Mouse (Mus musculus) liver, embryonic 14.5 days (tissue): Measurements from ENCODE around the gene Col12a1. TPM values are rescaled to one million over a fixed set of nuclear protein-coding genes. Genes with fewer than 3 reads are reported as not detected.
"Not testable (repeated sequence)": the region's sequence is repeated elsewhere in the genome, so short reads cannot be mapped to it uniquely, and the experiment has no call there.

Experiments
- ATAC-seq: fragments of 200-750 bp; cut with Nextera tagmentation; 2 replicates; pipeline ENCODE4 v1.8.0; 2017; ENCODE audit warnings: moderate number of reproducible peaks, mild to moderate bottlenecking, moderate library complexity; ENCODE audit not compliant: insufficient read depth
- DNase-seq, 3 experiments: peaks; one replicate each; pipeline ENCODE4 v3.0.0-alpha.2; 2012 to 2013; ENCODE audit warnings: low read depth in 3 of 3, low spot score in 3 of 3
- H3K27ac ChIP-seq: fragments of 300-500 bp; sonication (generic); 2 replicates; pipeline ENCODE4 v1.5.1; 2014; ENCODE audit warnings: moderate library complexity, mild to moderate bottlenecking, control low read depth, inconsistent platforms
- H3K27me3 ChIP-seq: fragments of 300-500 bp; sonication (generic); 2 replicates; pipeline ENCODE4 v1.6.1; 2014; ENCODE audit warnings: mild to moderate bottlenecking, low read length, moderate library complexity; ENCODE audit not compliant: control insufficient read depth, insufficient read depth
- H3K36me3 ChIP-seq: fragments of 300-500 bp; sonication (generic); replicated peaks from 2 replicates; pipeline ENCODE4 v1.6.1; 2014; ENCODE audit warnings: low read depth; ENCODE audit not compliant: control insufficient read depth, insufficient read depth
- H3K4me1 ChIP-seq, 2 experiments: fragments of 200-500 bp in 1 of 2; fragments of 300-500 bp in 1 of 2; sonication (generic) in 1 of 2; replicated peaks; 2 replicates each; pipeline ENCODE4 v1.6.1; 2012 to 2014; ENCODE audit warnings: antibody characterized with exemption in 1 of 2, inconsistent platforms in 1 of 2, low read length in 1 of 2; ENCODE audit not compliant: control insufficient read depth in 2 of 2, insufficient read depth in 2 of 2
- H3K4me2 ChIP-seq: fragments of 300-500 bp; sonication (generic); 2 replicates; pipeline ENCODE4 v1.6.1; 2014; ENCODE audit warnings: low read depth, mild to moderate bottlenecking, control low read depth, moderate library complexity
- H3K4me3 ChIP-seq, 2 experiments: fragments of 200-500 bp in 1 of 2; fragments of 300-500 bp in 1 of 2; sonication (generic) in 1 of 2; 2 replicates each; pipeline ENCODE4 v1.5.1; 2012 to 2014; ENCODE audit warnings: low read depth in 2 of 2, low read length in 2 of 2, mild to moderate bottlenecking in 2 of 2, control low read depth in 1 of 2, inconsistent platforms in 1 of 2, moderate library complexity in 1 of 2; ENCODE audit not compliant: insufficient read depth in 1 of 2
- H3K9ac ChIP-seq: fragments of 300-500 bp; sonication (generic); replicated peaks from 2 replicates; pipeline ENCODE4 v1.6.1; 2014; ENCODE audit warnings: mild to moderate bottlenecking, control low read depth, moderate library complexity
- H3K9me3 ChIP-seq: fragments of 300-500 bp; sonication (generic); 2 replicates; pipeline ENCODE4 v1.6.1; 2016; ENCODE audit warnings: low read length, mixed read lengths; ENCODE audit not compliant: control insufficient read depth
- CTCF ChIP-seq: IDR thresholded peaks from 2 replicates; pipeline ENCODE4 v1.5.1; 2016; ENCODE audit warnings: antibody characterized with exemption, low read depth, control low read depth
- EP300 ChIP-seq: IDR thresholded peaks from 2 replicates; pipeline ENCODE4 v1.6.1; 2016; ENCODE audit warnings: antibody characterized with exemption, low read depth
- WGBS: fragments of 180-500 bp; shearing (Covaris S2); extraction: QIAGEN DNeasy Blood & Tissue Kit; methylation state at CpG from one replicate; pipeline ENCODE4 v1.1.7; 2014; ENCODE audit not compliant: insufficient replicate concordance; 5-methylcytosine and 5-hydroxymethylcytosine counted together
- polyA plus RNA-seq, 2 experiments: library from polyadenylated mRNA; depleted of rRNA in 1 of 2; stranded (reverse) in 1 of 2; unstranded in 1 of 2; fragments of >200 nt; fragmentation: Nextera tagmentation in 1 of 2; extraction: Ambion mirVana in 1 of 2; gene quantifications; 2 replicates each; pipeline versions ENCODE4 v1.2.1 to v1.2.3; 2012 to 2014

Gene Col12a1
- polyA plus RNA-seq, 2 experiments, result 0.85 to 0.90 TPM

DNA sequence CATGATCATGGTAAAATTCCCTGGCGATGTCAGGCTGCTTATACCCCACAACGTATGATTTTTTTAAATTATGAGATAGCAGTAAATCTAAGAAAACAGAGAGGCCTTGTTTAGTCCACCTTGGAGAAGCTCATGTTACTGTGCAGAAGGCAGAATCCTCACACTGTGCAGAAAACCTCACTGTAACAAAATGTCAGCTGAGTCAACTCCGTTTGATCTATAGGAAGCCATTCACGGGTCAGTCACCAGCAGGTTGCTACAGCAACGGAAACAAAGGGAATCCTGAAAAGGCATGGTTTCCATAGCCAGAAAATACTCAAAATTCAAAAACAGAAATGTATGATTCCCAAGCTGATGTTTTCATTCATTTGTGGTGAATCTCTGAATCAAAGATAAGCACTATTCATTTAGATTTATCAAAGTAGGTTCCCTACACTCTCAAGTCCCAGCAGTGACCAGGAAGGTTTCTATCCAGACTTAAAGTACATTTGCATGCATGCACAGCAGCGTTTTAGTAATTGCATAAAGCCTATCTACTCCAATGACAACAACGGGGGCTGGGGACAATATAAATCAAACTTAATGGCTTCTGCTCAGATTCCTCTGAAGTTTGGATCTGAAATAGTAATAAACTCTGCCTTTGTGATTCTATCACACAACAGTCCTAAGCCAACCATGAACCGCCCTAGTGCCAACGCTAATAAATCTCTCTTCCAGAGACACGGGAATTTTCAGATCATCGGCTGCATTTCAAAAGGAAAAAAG, 28.7 kb downstream of the Col12a1 start:
- H3K27me3 ChIP-seq, result no peaks in the 10 kb centered on the region
- no peak for ATAC-seq
- H3K9me3 ChIP-seq, result no peaks in the 10 kb centered on the region
- H3K4me1 ChIP-seq, result no peaks in the 10 kb centered on the region
- WGBS, result 65% methylated on average over 11 of the region's 11 CpGs
- DNase-seq, result no peak
- no peak for TF ChIP-seq EP300
- no peak for TF ChIP-seq CTCF
- H3K9ac ChIP-seq, result no peak overlapping the region
- H3K4me3 ChIP-seq, result no peak overlapping the region
- H3K4me2 ChIP-seq, result no peak overlapping the region
- H3K36me3 ChIP-seq, result no peaks in the 10 kb centered on the region
- no peak overlapping the region for H3K27ac ChIP-seq

DNA sequence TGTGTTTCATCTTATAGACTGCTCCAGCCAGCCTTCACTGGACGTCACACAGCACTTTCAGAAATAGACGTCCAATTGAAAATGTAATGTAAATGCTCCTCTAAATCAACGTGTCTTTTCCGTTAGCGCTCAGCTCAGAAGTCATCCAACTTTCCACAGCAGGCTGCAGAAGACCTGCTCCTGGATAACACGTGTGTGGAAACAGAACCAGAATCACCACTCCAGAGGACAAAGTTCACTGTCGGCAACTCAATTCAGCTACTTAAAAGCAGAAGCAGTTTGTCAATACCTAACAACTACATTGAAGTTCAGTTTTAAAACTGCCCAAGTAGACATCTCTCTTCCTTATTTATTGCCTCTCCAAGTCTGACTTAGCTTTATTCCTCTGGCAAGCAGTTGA, 29.3 kb downstream of the Col12a1 start:
- DNase-seq (no peak), ATAC-seq (no peak)
- no peak overlapping the region for H3K27ac ChIP-seq
- no peaks in the 10 kb centered on the region for H3K4me1 ChIP-seq
- 73% methylated on average over 7 of the region's 7 CpGs for WGBS
- H3K9me3 ChIP-seq, result no peaks in the 10 kb centered on the region
- H3K36me3 ChIP-seq, result no peaks in the 10 kb centered on the region
- H3K4me2 ChIP-seq, result no peak overlapping the region
- no peaks in the 10 kb centered on the region for H3K27me3 ChIP-seq
- H3K4me3 ChIP-seq, result no peak overlapping the region
- no peak overlapping the region for H3K9ac ChIP-seq
- TF ChIP-seq CTCF, result no peak
- TF ChIP-seq EP300, result no peak

DNA sequence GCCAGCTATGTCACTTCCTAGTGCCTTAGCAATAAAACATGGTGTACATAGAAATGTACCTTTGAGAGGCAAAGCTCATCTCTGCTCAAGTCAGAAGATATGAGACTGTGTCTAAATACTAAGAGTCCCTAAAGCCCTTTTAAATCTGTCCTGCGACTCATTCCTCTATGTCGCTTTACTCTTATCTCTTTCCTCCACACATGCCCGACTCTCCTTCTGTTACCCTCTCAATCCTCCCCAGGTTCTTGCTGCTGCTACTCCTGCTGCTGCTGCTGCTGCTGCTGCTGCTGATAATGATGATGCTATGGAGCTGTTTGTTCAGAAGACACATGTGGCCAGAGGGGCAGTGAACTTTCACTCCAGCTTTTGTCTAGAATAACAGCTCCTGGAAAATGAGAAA, 31.4 kb downstream of the Col12a1 start:
- ATAC-seq (no peak), DNase-seq (no peak)
- WGBS, result 13% methylated on average over 3 of the region's 3 CpGs

DNA sequence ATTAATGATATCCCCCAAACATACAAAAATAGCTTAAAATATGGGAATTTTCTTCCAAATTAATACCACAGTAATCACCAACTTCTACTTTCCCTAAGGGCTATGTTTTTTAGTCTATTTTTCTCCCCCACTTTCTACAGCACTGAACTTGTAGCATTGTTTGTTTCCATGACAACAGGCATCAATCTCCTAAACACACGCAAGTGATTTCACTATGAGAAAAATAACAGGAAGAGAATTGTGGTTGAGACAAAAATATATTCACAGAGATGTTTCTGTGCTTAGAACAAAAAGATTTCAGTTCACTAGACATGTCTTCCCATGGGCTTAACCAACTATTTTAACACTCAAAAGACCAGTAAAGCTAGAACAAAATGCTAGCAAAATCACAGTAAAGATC, 32.6 kb downstream of the Col12a1 start:
- Histone ChIP-seq H3K4me1 (no peaks in the 10 kb centered on the region), H3K27me3 (no peaks in the 10 kb centered on the region), H3K36me3 (no peaks in the 10 kb centered on the region), H3K4me2 (no peak overlapping the region), H3K9me3 (no peaks in the 10 kb centered on the region), H3K4me3 (no peak overlapping the region), H3K27ac (no peak overlapping the region), H3K9ac (no peak overlapping the region)
- no peak for DNase-seq
- WGBS, result 49% methylated on average over 1 of the region's 1 CpGs
- TF ChIP-seq EP300 (no peak), CTCF (no peak)
- ATAC-seq, result no peak

More for the DNA sequence above, 31.4 kb downstream of the Col12a1 start:
- no peak overlapping the region for H3K27ac ChIP-seq
- H3K4me3 ChIP-seq, result no peak overlapping the region
- TF ChIP-seq CTCF, result no peak
- no peak for TF ChIP-seq EP300
- no peak overlapping the region for H3K9ac ChIP-seq
- H3K9me3 ChIP-seq, result no peaks in the 10 kb centered on the region
- no peak overlapping the region for H3K4me2 ChIP-seq
- H3K4me1 ChIP-seq, result no peaks in the 10 kb centered on the region
- no peaks in the 10 kb centered on the region for H3K36me3 ChIP-seq
- no peaks in the 10 kb centered on the region for H3K27me3 ChIP-seq

DNA sequence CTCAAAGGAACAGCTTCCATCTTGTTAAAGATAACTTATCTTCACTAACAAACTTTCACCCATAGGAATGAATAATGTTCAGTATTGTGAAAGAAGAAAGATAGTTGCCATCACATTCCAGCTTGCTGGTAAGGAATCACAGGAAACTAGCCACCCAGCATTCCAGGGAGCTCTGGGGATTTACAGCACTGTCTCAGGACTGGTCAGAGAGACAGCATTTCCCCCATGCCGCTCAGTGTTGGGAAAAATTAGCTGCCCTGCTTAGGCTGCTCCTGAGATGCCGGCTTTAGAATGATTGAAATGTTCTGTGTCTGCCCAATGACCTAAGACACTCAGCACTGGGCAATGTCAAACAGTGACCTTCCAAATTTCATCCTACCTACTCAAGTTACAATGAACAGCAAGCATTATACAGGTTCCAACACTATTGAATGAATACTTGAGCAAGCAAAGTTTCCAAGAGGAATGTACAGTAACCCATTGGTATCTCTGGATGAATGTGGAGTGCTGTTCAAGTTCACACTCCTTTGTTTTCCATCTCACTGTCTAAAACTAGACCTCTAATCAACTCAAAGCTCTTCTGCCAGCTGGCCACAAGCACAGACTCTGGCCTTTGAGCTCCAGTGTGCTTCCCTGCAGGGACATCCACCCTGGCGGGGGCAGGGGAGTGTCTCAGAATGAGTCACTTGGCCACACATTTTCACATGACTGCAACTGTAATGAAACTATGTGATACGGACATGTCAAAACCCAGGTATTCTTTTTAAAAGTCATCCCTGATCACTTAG, 38.0 kb downstream of the Col12a1 start:
- TF ChIP-seq EP300 (no peak), CTCF (no peak)
- no peaks in the 10 kb centered on the region for H3K27me3 ChIP-seq
- no peaks in the 10 kb centered on the region for H3K9me3 ChIP-seq
- H3K36me3 ChIP-seq, result no peaks in the 10 kb centered on the region
- WGBS, result 57% methylated on average over 4 of the region's 4 CpGs
- H3K9ac ChIP-seq, result no peak overlapping the region
- no peak for ATAC-seq
- H3K4me2 ChIP-seq, result no peak overlapping the region
- no peak for DNase-seq
- no peak overlapping the region for H3K27ac ChIP-seq
- no peaks in the 10 kb centered on the region for H3K4me1 ChIP-seq
- H3K4me3 ChIP-seq, result no peak overlapping the region

DNA sequence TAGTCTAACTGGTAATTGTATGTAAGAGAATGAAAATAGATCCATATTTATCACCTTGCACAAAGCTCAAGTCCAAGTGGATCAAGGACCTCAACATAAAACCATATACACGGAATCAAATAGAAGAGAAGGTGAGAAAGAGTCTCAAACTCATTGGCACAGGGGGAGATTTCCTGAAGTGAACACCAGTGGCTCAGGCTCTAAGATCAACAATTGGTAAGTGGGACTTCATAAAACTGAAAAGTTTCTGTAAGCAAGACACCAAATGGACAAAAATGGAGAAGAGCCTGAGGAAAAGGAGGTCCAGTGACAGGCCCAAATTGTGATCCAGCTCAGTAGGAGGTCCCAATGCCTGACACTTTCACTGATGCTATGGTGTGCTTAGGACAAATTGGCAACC, 49.8 kb downstream of the Col12a1 start:
- WGBS, result 48% methylated on average over 1 of the region's 1 CpGs
- H3K9me3 ChIP-seq, H3K4me1 ChIP-seq, DNase-seq, H3K4me2 ChIP-seq, H3K27ac ChIP-seq, H3K36me3 ChIP-seq, H3K9ac ChIP-seq, H3K4me3 ChIP-seq, H3K27me3 ChIP-seq, ATAC-seq: not testable (repeated sequence)
